Mouse (Mus musculus) T-helper 2 cell (primary cell): Measurements from ENCODE around the gene Rdm1.
"Not testable (repeated sequence)": the region's sequence is repeated elsewhere in the genome, so short reads cannot be mapped to it uniquely, and the experiment has no call there.

ENCODE experiments used
- in situ Hi-C: fragments of 300-600 bp; cut with MboI, MseI; formaldehyde crosslinking; loops from one replicate; pipeline ENCODE4 v1.15.1; 2025; ENCODE audit warnings: high pct_unique_total_duplicates

Rdm1 gene

GRCm38 (mm10) chr11:101657886-101658750 is 31.1 kb downstream of the Rdm1 start:
- in situ Hi-C loops = not testable (repeated sequence)

- in situ Hi-C loops = no loop called here
Measured at GRCm38 (mm10) chr11:101658751-101659558, 32.0 kb downstream of the Rdm1 start.

- in situ Hi-C loops = loop anchor here (5.0 kb wide), 1 partner anchor 71 kb away; the partner anchor contains the start of gene Dhx8
Measured at GRCm38 (mm10) chr11:101661191-101661590, 34.2 kb downstream of the Rdm1 start.

- in situ Hi-C loops = loop anchor here (5.0 kb wide), 1 partner anchor 71 kb away; the partner anchor contains the start of gene Dhx8
Measured at GRCm38 (mm10) chr11:101661786-101662185, 34.8 kb downstream of the Rdm1 start.

- in situ Hi-C loops = loop anchor here (5.0 kb wide), 1 partner anchor 69 kb away; the partner anchor contains the start of gene Dhx8
Measured at GRCm38 (mm10) chr11:101663229-101664027, 36.4 kb downstream of the Rdm1 start.

- in situ Hi-C loops = loop anchor here (5.0 kb wide), 1 partner anchor 67 kb away; the partner anchor contains the start of gene Dhx8
Measured at GRCm38 (mm10) chr11:101664825-101665635, 38.0 kb downstream of the Rdm1 start, which contains the start of gene Arl4d. TSS of gene Arl4d (plus strand) at chr11:101665541.

GRCm38 (mm10) chr11:101665636-101665992 is 38.6 kb downstream of the Rdm1 start:
- in situ Hi-C loops = no loop called here

- in situ Hi-C loops = no loop called here
Measured at GRCm38 (mm10) chr11:101666626-101667345, 39.8 kb downstream of the Rdm1 start.

GRCm38 (mm10) chr11:101667871-101668532 is 41.0 kb downstream of the Rdm1 start:
- in situ Hi-C loops = no loop called here

- in situ Hi-C loops = no loop called here
Measured at GRCm38 (mm10) chr11:101668546-101669261, 41.7 kb downstream of the Rdm1 start.

GRCm38 (mm10) chr11:101670334-101670733 is 43.3 kb downstream of the Rdm1 start:
- in situ Hi-C loops = no loop called here

GRCm38 (mm10) chr11:101671255-101671654 is 44.3 kb downstream of the Rdm1 start:
- in situ Hi-C loops = no loop called here

- in situ Hi-C loops = no loop called here
Measured at GRCm38 (mm10) chr11:101673010-101673642, 46.1 kb downstream of the Rdm1 start.

GRCm38 (mm10) chr11:101674106-101674505 is 47.1 kb downstream of the Rdm1 start:
- in situ Hi-C loops = no loop called here

- in situ Hi-C loops = loop anchor here (5.0 kb wide), 1 partner anchor 37 kb away; no protein-coding TSS in a partner anchor
Measured at GRCm38 (mm10) chr11:101675349-101675748, 48.4 kb downstream of the Rdm1 start.

- in situ Hi-C loops = loop anchor here (5.0 kb wide), 1 partner anchor 35 kb away; no protein-coding TSS in a partner anchor
Measured at GRCm38 (mm10) chr11:101677655-101678054, 50.7 kb downstream of the Rdm1 start.

- in situ Hi-C loops = loop anchor here (5.0 kb wide), 1 partner anchor 34 kb away; no protein-coding TSS in a partner anchor
Measured at GRCm38 (mm10) chr11:101678770-101679169, 51.8 kb downstream of the Rdm1 start.

- in situ Hi-C loops = loop anchor here (5.0 kb wide), 1 partner anchor 32 kb away; no protein-coding TSS in a partner anchor
Measured at GRCm38 (mm10) chr11:101679907-101680306, 52.9 kb downstream of the Rdm1 start.
